Mouse (Mus musculus): ENCODE data around the gene Hif3a.

GRCm38 (mm10) chr7:17078076-17078654 is 15.9 kb upstream of the Hif3a start:
- TF ChIP-seq JUND (conservative IDR thresholded peaks at IDR 0.05; ENCODE audit: low read depth, low read length), result no peak
- TF ChIP-seq CTCF (conservative IDR thresholded peaks at IDR 0.05 in 1 of 2, IDR thresholded peaks at IDR 0.05 in 1 of 2; ENCODE audit: low read depth in 2 of 2, low read length in 2 of 2), result no peak
- TF ChIP-seq MYC (IDR thresholded peaks at IDR 0.05; ENCODE audit: low read depth, low read length), result no peak
- no peak for TF ChIP-seq UBTF (IDR thresholded peaks at IDR 0.05; ENCODE audit: low read depth, low read length)
- TF ChIP-seq ETS1 (conservative IDR thresholded peaks at IDR 0.05; ENCODE audit: low read depth, low read length), result no peak
- TF ChIP-seq NELFE (IDR thresholded peaks at IDR 0.05; ENCODE audit: low read depth, low read length), result no peak
- TF ChIP-seq EP300 (IDR thresholded peaks at IDR 0.05; ENCODE audit: low read length), result no peak
- no peak for TF ChIP-seq CHD2 (IDR thresholded peaks at IDR 0.05; ENCODE audit: low read length)
- no peak for TF ChIP-seq ELF1 (IDR thresholded peaks at IDR 0.05; ENCODE audit: low read depth, low read length)
- TF ChIP-seq HCFC1 (IDR thresholded peaks at IDR 0.05; ENCODE audit: low read depth, low read length), result no peak
- no peak for TF ChIP-seq POLR2AphosphoS2 (IDR thresholded peaks at IDR 0.05; ENCODE audit: low read depth, low read length)
- TF ChIP-seq MAX (IDR thresholded peaks at IDR 0.05; ENCODE audit: low read length), result no peak
- TF ChIP-seq MAZ (IDR thresholded peaks at IDR 0.05; ENCODE audit: low read depth, low read length), result no peak

Measured in CH12.LX (cell line).